Mouse (Mus musculus): Measurements from ENCODE around the gene A730015C16Rik. TPM values are rescaled to one million over a fixed set of nuclear protein-coding genes. Genes with fewer than 3 reads are reported as not detected.

The A730015C16Rik gene
- total RNA-seq (2021): not detected
- long read RNA-seq, partial matches to known transcripts: 0 of 1 reads
- long read RNA-seq, other reads (novel, unspliced or antisense): 0 of 1 reads

DNA sequence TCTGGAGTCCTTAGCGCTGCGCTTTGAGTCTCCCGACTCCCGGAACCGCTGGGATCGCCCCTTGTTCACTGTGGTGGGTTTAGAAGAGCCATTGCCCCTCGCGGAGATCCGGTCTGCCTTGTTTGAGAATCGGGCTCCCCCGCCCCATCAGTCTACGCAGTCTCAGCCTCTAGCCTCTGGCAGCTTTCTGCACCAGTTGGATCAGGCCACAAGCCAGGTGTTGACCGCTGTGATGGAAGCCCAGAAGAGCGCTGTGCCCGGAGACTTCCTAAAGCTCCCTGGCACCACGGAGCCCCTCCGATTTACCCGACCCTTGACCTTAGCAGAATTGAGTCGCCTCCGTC is at the start of gene A730015C16Rik:
A730015C16Rik (minus strand) TSS at position 115 of the 344 bp plus-strand sequence.
- no peak for DNase-seq (ENCODE audit: low spot score in 2 of 2)

DNA sequence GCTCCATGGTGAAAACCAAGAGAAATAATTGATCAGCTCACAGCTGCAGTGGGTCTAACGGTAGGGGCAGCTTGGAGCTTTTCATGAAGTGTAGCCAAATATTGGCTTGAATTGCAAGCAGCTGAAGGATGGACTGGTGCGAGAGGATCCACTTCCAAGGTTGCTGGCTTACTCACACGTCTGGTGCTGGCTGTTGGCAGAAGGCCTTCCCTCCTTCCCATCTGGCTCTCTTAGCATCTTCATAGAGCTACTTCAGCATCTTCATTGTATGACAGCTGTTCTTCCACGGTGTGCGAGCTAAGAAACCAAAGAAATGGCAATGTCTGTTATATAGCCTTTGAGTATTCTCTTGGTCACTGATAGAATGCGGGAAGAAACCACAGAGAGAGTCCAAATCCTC is 42.5 kb upstream of the A730015C16Rik start:
- no peak for DNase-seq (ENCODE audit: low spot score in 2 of 2)

DNA sequence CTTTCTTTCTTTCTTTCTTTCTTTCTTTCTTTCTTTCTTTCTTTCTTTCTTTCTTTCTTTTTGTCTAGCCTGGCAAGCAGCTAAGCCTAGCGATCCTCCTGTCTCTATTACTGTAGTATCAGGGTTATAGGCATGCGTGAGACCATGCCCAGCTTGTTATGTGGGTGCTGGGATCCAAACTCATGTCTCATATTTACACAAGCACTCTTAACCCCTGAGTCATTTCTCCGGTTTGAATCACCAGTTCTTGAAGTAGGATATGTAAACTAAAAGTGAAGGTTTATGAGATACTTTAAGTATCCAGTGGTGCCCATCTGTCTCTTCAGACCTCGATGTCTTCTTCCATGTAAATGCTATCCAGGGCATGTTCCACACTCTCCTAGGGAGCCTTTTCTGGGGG is 39.0 kb upstream of the A730015C16Rik start:
- DNase-seq (ENCODE audit: low spot score in 2 of 2): no peak

DNA sequence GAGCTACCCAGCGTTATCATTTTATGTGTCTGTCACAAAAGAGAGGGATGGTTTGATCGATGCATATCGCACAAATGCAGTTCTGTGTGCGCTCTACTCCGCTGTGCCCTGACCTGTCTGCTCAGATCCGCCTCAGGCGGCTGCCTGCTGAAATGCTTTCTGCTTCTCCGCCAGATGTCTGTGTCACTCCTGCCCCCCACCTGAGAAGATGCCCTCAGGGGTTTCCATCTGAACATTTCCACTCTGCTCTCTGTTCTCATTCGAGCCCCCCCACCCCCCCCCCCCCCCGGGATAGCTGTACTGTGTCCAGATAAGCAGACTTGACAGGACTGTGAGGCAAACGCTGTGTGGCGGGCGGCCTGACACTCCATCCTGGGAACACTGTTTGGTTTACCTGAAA is 35.4 kb upstream of the A730015C16Rik start:
- no peak for DNase-seq (ENCODE audit: low spot score in 2 of 2)

DNA sequence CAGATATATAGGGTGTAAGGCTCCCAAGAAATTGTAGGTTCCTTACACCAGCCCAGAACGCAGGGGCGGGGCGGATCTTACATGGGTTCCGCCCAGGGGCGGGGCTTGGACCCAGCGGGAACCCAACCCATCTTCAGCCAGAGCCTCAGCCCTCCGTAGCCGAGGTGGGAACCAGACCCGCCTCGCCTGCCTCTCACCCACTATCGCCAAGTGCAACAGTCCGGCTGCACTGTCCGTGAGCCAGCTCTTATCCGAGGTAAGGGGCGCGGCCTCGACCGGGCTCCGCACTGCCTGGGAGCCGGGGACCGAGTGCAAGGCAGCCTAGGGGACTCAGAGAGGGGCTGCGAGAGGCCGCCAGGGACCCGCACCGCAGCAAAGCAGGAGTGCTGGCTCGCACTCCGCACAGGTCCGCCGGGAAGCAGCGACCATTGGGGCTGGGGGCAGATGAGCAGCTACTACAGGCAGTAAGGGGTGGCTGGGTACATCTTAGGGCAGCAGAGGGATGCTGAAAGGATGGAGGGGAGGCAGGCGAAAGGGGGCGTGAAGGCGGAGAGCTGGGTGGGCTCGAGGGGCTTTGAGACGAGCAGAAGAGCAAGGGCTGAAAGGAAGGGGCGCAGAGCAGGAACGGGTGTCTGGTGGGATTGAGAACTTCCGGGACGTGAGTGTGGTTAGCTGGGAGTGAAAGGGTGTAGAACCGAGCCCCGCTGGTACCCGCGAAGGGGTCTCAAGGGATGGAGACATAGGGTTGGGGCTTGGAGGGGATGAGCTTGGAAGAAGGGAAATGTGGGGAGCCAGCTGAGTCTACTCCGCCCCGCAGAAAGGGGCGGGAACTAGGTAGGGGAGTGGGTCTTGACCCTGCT is 30.8 kb upstream of the A730015C16Rik start, which contains the start of gene Rab3b:
Rab3b (plus strand) TSS at position 101 of the 860 bp plus-strand sequence.
- DNase-seq (ENCODE audit: low spot score in 2 of 2): peak; percentile 16 to 32

DNA sequence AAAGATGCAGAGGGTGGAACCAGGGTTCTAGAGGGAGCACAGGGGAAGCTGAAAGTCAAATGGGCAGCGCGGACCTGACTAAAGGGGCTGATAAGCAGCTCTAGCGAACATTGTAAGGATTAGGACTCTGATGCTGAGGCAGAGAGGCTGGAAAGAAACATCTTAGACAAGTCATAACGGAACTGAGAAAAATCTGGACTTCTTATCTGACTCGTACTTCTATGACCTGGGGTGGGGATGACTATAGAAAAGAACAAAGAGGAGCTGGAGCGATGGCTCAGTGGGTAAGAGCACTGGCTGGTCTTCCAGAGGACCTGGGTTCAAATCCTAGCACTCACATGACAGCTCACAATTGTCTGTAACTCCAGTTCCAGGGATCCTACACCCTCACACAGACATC is 29.5 kb upstream of the A730015C16Rik start:
- no peak for DNase-seq (ENCODE audit: low spot score in 2 of 2)

DNA sequence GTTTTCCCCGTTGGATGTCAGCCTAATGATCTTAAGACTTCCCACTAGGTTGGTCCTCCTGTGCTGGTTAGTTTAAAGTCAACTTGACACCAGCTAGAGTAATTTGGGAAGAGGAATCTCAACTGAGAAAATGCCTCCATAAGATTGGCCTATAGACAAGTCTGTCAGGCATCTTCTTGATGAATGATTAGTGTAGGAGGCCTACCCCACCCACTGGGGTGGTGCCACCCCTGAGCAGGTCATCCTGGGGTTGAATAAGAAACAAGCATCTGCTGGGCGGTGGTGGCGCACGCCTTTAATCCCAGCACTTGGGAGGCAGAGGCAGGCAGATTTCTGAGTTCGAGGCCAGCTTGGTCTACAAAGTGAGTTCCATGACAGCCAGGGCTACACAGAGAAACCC is 25.3 kb upstream of the A730015C16Rik start:
- no peak for DNase-seq (ENCODE audit: low spot score in 2 of 2)

DNA sequence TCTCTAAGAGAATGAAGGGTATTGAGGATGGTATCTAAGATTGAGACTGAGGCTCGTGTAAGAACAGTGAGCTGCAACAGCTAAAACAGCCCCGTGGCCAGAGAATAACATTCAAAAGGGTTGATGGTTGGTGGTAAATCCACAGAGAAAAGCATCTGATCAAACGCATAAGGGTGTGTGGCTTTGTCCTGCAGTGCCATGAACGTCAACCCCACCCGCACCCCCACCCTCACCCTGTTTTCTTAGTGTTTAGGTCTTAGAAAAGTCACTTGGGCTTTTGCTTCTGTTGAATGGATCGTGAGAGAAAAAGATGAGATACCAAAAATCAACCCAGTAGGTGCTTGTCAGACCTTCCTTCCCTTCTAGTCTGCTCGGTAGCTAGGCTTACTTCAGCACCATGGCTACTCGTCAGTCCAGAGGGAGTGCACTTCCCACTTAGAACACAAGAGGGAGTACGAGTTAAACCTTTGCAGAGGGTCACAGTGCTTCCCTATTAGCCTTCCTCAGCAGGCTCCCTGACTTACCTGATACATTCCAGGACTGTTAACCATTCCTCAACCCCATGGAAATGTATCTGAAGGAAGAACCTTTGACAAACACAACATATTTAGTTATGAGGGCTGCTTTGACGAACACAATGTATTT is 21.4 kb upstream of the A730015C16Rik start:
- DNase-seq (ENCODE audit: low spot score in 2 of 2): peak; percentile 82 to 98

DNA sequence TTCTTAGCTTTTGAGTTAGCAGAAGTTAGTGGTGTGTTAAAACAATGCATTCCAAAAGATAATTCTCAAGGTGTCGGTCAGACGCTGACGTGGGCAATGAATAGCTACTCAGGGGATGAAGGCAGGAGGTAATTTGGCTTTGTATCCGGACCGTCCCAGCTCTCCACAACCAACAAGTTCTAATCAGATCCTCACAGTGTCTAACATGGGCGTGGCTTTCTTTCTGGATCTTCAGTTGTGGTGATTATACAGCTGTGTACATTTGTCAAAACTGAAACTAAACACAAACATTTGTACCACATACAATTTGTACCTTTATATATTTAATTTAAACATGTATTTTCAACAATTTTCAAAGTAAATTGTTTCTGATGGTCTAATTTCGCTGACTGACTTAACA is 18.4 kb upstream of the A730015C16Rik start:
- DNase-seq (ENCODE audit: low spot score in 2 of 2): no peak

DNA sequence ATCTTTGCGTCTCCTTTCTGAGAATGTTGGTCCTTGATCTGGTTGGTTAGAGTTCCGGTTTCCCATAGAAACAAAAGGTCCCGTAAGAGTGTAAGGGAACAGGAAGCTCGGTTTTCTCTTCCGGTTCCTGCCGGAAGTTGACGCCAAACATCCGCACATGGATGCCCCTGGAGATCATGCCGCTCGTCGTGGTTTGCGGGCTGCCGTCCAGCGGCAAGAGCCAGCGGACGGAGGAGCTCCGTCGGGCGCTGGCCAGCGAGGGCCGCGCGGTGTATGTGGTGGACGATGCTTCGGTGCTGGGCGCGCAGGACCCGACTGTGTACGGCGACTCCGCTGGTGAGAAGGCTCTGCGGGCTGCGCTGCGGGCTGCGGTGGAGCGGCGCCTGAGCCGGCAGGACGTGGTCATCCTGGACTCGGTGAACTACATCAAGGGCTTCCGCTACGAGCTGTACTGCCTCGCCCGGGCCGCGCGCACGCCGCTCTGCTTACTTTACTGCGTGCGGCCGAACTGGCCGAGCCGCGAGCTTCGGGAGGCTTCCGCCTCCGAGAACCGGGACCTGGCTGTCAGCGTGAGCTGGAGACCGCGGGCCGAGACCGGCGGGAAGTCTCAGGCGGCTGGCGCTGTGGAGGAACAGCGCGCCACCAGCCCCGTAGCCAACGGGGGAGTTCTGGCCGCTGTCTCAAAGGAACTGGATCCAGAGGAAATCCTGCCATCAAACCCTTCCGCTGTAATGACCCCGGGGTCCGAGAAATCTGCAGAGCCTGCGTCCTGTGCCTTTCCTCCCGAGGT is 509 bp downstream of the A730015C16Rik start, which contains the start of gene Kti12:
Kti12 (plus strand) TSS at position 71 of the 790 bp plus-strand sequence.
- peak; percentile 81 to 92 for DNase-seq (ENCODE audit: low spot score in 2 of 2)

DNA sequence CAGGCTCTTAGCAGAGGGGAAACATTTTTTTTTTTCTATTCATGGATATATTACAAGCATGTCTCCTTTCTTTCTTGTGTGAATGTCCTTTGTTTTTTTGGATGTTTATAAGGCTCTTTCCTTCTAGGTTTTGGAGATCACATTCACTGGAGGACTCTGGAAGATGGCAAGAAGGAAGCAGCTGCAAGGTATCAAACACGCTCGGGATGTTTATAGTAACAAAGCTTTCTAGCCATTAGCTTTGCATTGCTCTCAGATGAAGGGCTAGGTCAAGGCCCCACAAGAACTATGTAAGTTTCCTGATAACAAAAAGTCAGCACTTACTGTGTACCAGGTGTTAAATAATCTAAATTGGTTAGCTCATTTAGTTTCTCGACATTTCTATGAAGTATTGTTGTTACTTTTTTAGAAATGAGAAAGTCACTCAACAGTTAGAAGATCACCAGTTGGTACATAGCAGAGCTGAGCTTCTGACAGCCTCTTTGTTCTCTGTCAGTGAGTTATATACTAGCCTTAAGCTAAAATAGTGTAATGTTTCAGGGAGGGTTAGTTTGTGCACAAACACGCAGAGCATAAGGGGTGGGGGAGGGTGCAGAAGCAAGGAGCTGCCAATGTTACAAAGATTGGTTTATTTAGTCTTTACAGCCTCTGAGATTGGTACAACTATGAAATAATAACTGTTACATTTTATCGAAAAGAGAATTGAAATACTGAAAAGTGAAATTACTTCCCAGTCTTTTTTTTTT is 2.4 kb downstream of the A730015C16Rik start:
- no peak for DNase-seq (ENCODE audit: low spot score in 2 of 2)

DNA sequence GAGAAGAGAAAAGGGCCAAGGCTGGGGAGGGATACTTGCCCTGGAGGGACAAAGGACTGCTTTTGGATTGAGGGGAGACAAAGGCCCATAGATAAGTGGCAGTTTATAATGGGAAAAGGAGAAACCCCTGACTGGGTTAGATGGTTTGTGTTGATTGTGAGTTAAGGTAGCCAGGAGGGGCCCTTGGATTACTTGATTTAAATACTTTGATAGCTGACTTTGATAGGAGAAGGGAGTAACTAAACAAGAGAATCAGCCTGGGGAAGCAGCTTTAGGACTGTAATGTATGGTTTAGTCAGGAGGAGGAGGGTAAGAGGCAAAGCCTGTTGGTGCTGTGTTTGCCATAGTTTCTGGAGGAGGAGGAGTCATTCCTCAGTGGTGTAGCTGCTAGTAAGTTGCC is 5.1 kb downstream of the A730015C16Rik start:
- no peak for DNase-seq (ENCODE audit: low spot score in 2 of 2)

DNA sequence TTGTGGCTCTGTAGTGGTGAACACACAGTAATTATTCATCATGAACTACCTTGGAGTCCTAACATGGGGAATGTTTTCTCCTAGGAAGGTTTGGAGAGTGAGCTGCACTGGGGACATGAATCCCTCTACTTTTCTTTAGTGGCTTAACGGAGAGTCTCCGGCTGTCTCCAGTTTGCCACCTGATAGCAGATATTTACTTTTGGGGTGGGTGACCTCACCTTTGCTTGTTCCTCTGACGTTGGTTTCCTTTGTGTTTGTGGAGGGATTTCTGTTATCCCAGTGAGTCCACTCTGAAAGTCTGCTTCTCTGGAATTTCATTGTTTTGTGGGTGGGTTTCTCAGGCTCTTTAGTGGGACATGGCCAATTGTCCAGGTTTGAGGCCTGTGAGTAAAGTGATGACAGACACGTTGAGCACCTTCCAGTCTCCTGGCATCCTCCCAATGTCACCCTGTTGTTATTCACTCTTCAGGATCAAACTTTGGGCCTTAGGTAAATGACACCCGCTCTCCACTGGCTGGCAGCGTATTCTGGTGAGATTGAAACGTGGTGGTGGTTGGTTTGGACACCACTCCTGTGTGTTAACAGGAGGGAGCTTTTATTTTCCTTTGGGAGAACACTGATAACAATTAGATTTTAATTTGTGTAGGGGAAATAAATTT is 6.4 kb downstream of the A730015C16Rik start:
- DNase-seq (ENCODE audit: low spot score in 2 of 2): no peak

DNA sequence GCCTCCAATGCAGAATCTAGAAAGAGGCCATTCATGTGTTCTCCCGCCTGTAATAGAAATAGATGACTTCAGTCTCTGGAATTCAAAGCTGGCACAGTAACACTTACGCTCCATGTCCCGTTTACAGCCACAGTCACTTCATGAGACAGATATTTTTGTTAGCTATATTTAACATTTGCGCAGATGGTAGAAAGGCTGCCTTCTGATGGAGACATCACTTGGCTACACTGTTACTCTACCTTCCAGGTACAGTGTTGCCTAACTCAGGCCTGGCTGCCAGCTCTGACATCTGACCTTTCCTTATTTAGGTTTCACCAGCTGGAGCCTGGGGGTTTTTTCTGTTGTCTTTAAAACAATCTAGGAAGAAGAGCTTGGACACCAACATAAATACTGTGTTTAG is 10.4 kb downstream of the A730015C16Rik start:
- peak in 1 of 2 experiments; percentile 69 for DNase-seq (ENCODE audit: low spot score in 2 of 2)

DNA sequence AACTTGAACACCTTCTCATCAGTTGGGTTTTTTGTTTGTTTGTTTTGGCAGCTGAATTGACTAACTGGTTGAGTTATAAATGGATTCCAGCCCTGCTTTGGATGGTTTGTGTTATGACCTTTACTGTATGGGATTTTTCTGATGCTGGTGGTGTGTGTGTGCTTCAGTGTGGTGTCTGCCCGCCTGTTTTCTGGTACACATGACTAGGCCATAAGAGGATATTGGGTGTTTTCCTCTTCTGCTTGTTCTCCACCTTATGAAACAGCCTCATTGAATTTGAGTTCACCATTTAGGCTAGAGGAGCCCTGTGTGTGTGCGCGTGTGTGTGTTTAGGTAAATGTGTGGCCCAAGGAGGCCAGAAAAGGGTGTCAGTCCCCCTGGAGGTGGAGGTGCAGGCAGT is 12.9 kb downstream of the A730015C16Rik start:
- no peak for DNase-seq (ENCODE audit: low spot score in 2 of 2)

DNA sequence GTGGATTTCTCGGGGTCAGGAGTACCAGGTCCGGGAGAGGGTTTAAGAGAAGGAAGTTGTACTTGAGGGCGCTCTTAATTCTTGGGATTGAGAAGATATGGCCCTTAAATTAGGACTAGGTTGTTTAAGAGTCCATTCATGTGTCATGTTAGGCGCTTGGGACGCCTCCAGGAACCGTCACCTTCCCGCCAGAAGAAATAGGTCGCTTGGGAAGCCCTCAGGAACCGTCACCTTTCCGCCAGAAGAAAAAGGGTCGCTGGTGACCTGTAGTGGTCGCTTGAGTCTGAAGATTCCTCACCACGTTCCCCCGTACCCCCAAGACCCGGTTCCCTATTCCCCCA is 13.5 kb downstream of the A730015C16Rik start:
- no peak for DNase-seq (ENCODE audit: low spot score in 2 of 2)

DNA sequence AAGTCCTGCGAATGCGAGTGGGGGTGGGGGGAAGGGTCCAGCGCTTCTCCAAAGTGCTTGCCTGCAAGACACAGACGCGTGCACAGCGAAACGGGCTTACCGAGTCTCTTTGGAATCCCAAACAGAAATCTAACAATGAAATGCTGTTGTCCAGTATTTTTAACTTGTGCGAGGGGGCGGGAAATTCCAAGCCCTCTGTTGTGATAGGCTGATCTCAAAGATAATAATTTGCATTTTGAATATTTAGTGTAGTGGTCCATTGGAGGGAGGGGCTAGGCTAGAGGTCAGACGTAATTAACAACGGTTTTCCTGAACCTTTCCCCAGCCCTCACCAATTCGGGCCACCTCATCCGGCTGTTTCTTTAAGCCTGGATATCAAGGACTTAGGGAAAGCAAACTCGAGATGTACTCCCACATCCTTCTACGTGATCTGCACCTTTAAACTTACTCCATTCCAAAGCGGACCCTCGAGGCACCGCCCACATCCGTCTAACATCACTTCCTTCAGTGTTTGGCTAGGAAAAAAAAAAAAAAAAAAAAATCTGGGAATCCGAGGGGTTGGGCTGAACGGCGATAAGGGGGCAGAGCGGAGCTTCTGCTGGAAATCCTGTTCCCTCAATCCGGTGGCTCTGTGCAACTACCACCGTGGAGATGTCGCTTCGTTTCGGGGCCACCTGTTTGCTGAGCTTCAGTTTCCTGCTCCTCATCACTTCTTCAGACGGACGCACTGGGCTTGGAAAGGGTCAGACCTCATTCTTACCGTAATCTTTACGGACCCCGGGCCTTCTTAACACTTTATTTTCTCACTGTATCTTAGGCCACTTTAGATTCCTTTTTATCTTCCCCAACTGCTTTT is 14.1 kb downstream of the A730015C16Rik start, which contains the start of gene Txndc12:
Txndc12 (plus strand) TSS at position 487 of the 856 bp plus-strand sequence.
- peak; percentile 76 to 89 for DNase-seq (ENCODE audit: low spot score in 2 of 2)

DNA sequence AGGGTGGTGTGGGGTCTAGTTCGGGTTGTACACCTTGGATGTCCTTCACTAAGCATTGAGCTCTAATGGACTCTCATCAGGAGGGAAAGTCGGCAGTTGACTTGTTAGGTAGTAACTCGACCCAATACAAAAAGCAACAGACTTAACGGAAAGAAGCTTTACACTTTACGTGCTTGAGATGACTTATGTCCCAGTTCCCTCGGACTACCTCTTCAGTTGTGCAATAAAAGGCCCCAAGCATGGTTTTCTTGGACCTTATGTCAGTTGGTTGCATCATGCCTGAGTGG is 14.6 kb downstream of the A730015C16Rik start:
- DNase-seq (ENCODE audit: low spot score in 2 of 2): no peak
